Mouse (Mus musculus): ENCODE results near the gene Dusp2. TPM values are rescaled to one million over a fixed set of nuclear protein-coding genes. Genes with fewer than 3 reads are reported as not detected.

The Dusp2 gene
- polyA plus RNA-seq, 1 experiment from 2014 or later: 3.6 TPM

GRCm38 (mm10) chr2:127304609-127305210, 31.2 kb upstream of the Dusp2 start:
- DNase-seq (ENCODE audit: low spot score) (no peak), ATAC-seq (no peak)
- no peaks in the 10 kb centered on the region for H3K27me3 ChIP-seq (replicated peaks; ENCODE audit: insufficient read depth, low read length)
- no peaks in the 10 kb centered on the region for H3K36me3 ChIP-seq (ENCODE audit: insufficient read depth, low read length)
- no peaks in the 10 kb centered on the region for H3K4me1 ChIP-seq (ENCODE audit: insufficient read depth, low read depth, low read length)
- no peak overlapping the region for H3K4me3 ChIP-seq (ENCODE audit: low read depth, low read length)
- no peaks in the 10 kb centered on the region for H3K9me3 ChIP-seq (ENCODE audit: low read length)
- H3K9ac ChIP-seq (replicated peaks; ENCODE audit: low read depth): no peak overlapping the region
- no peak for TF ChIP-seq EP300 (IDR thresholded peaks at IDR 0.05)
- TF ChIP-seq CTCF (IDR thresholded peaks at IDR 0.05): no peak
- H3K4me2 ChIP-seq (replicated peaks; ENCODE audit: low read depth, low read length): no peak overlapping the region
- 86% methylated on average over 3 of the region's 3 CpGs for WGBS
- no peak overlapping the region for H3K27ac ChIP-seq (ENCODE audit: low read length)

GRCm38 (mm10) chr2:127306123-127306522, 29.8 kb upstream of the Dusp2 start:
- DNase-seq (ENCODE audit: low spot score) (no peak), ATAC-seq (no peak)
- Histone ChIP-seq H3K9ac (replicated peaks; ENCODE audit: low read depth) (no peak overlapping the region), H3K4me2 (replicated peaks; ENCODE audit: low read depth, low read length) (no peak overlapping the region), H3K36me3 (ENCODE audit: insufficient read depth, low read length) (no peaks in the 10 kb centered on the region), H3K9me3 (ENCODE audit: low read length) (no peaks in the 10 kb centered on the region), H3K4me1 (ENCODE audit: insufficient read depth, low read depth, low read length) (no peaks in the 10 kb centered on the region), H3K4me3 (ENCODE audit: low read depth, low read length) (no peak overlapping the region), H3K27me3 (replicated peaks; ENCODE audit: insufficient read depth, low read length) (no peaks in the 10 kb centered on the region), H3K27ac (ENCODE audit: low read length) (no peak overlapping the region)
- TF ChIP-seq CTCF (IDR thresholded peaks at IDR 0.05): peak; percentile 46
- TF ChIP-seq EP300 (IDR thresholded peaks at IDR 0.05): no peak

DNA sequence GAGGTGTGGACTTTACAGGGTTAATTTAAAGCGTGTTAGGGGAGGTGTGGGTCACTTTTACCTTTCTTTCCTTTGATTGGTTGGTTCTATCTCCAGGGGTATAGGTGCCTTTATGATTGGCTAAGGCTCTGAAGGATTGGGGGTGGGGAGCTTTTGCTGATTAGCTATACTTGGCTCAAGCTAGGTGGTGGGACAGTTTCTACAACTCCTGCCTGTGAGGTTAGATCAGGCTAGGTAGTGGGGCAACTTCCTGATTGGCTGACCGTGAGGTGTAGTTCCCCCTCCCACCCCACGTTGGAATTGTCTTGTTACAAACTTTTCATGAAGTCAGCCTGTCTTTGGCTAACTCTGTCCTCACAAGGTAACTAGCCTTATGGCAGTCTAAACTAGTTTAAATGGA, 28.8 kb upstream of the Dusp2 start:
- H3K9ac ChIP-seq (replicated peaks; ENCODE audit: low read depth): no peak overlapping the region
- WGBS: 35% methylated on average over 3 of the region's 3 CpGs
- H3K27me3 ChIP-seq (replicated peaks; ENCODE audit: insufficient read depth, low read length): no peaks in the 10 kb centered on the region
- no peak overlapping the region for H3K4me2 ChIP-seq (replicated peaks; ENCODE audit: low read depth, low read length)
- no peak overlapping the region for H3K4me3 ChIP-seq (ENCODE audit: low read depth, low read length)
- no peaks in the 10 kb centered on the region for H3K4me1 ChIP-seq (ENCODE audit: insufficient read depth, low read depth, low read length)
- no peaks in the 10 kb centered on the region for H3K9me3 ChIP-seq (ENCODE audit: low read length)
- no peak overlapping the region for H3K27ac ChIP-seq (ENCODE audit: low read length)
- DNase-seq (ENCODE audit: low spot score) (no peak), ATAC-seq (no peak)
- H3K36me3 ChIP-seq (ENCODE audit: insufficient read depth, low read length): no peaks in the 10 kb centered on the region
- TF ChIP-seq EP300 (IDR thresholded peaks at IDR 0.05) (no peak), CTCF (IDR thresholded peaks at IDR 0.05) (no peak)

DNA sequence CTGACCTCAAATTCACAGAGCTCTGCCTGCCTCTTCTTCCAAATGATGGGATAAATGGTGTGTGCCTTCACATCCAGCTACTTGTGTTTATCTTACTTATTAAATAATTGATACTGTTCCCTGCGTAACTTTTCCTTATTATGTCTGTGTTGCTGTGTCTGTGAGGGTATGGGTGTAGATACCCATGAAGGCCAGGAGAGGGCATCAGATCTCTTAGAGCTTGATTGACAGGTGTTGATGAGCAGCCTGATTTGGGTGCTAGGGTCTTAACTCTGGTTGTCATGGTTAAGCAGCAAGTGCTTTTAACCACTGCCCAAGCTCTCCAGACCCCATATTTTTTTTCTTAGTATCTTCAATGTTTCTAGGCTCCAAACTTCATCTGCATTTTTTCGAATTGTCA, 27.3 kb upstream of the Dusp2 start:
- Histone ChIP-seq H3K9ac (replicated peaks; ENCODE audit: low read depth) (no peak overlapping the region), H3K9me3 (ENCODE audit: low read length) (no peaks in the 10 kb centered on the region), H3K27me3 (replicated peaks; ENCODE audit: insufficient read depth, low read length) (no peaks in the 10 kb centered on the region), H3K27ac (ENCODE audit: low read length) (no peak overlapping the region), H3K4me1 (ENCODE audit: insufficient read depth, low read depth, low read length) (no peaks in the 10 kb centered on the region), H3K4me3 (ENCODE audit: low read depth, low read length) (no peak overlapping the region), H3K36me3 (ENCODE audit: insufficient read depth, low read length) (no peaks in the 10 kb centered on the region), H3K4me2 (replicated peaks; ENCODE audit: low read depth, low read length) (no peak overlapping the region)
- peak; percentile 53 for DNase-seq (ENCODE audit: low spot score)
- ATAC-seq: no peak
- no peak for TF ChIP-seq EP300 (IDR thresholded peaks at IDR 0.05)
- peak; percentile 69 for TF ChIP-seq CTCF (IDR thresholded peaks at IDR 0.05)
- WGBS: 92% methylated on average over 2 of the region's 2 CpGs

- ATAC-seq (no peak), DNase-seq (ENCODE audit: low spot score) (no peak)
- Histone ChIP-seq H3K36me3 (ENCODE audit: insufficient read depth, low read length) (no peaks in the 10 kb centered on the region), H3K4me3 (ENCODE audit: low read depth, low read length) (no peak overlapping the region), H3K27ac (ENCODE audit: low read length) (no peak overlapping the region), H3K9me3 (ENCODE audit: low read length) (no peaks in the 10 kb centered on the region), H3K27me3 (replicated peaks; ENCODE audit: insufficient read depth, low read length) (no peaks in the 10 kb centered on the region), H3K4me1 (ENCODE audit: insufficient read depth, low read depth, low read length) (no peaks in the 10 kb centered on the region), H3K9ac (replicated peaks; ENCODE audit: low read depth) (no peak overlapping the region), H3K4me2 (replicated peaks; ENCODE audit: low read depth, low read length) (no peak overlapping the region)
- TF ChIP-seq CTCF (IDR thresholded peaks at IDR 0.05) (no peak), EP300 (IDR thresholded peaks at IDR 0.05) (no peak)
- WGBS: 44% methylated on average over 2 of the region's 2 CpGs
Observed at GRCm38 (mm10) chr2:127310246-127310645, 25.7 kb upstream of the Dusp2 start.

DNA sequence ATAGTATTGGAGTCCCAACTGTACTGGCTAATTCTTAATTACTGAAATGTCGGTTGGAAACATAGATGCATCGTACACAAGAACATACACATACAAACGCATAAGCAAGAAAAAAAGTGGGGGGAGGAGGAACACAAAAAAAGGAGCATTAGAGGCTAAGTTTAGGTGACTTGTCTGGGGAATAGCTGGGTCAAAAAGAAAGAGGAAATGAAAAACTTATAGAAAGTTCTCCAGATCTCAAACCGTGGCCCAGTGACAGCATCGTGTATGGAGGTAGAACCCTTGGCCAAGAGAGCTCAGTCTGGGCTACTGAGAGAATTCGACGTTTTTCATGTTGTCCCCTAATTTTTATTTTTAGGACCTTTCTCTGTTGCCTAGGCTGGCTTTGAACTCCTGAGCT, 25.3 kb upstream of the Dusp2 start:
- WGBS: 91% methylated on average over 7 of the region's 7 CpGs
- Histone ChIP-seq H3K9me3 (ENCODE audit: low read length) (no peaks in the 10 kb centered on the region), H3K4me1 (ENCODE audit: insufficient read depth, low read depth, low read length) (no peaks in the 10 kb centered on the region), H3K27ac (ENCODE audit: low read length) (no peak overlapping the region), H3K4me2 (replicated peaks; ENCODE audit: low read depth, low read length) (no peak overlapping the region), H3K27me3 (replicated peaks; ENCODE audit: insufficient read depth, low read length) (no peaks in the 10 kb centered on the region), H3K4me3 (ENCODE audit: low read depth, low read length) (no peak overlapping the region), H3K36me3 (ENCODE audit: insufficient read depth, low read length) (no peaks in the 10 kb centered on the region), H3K9ac (replicated peaks; ENCODE audit: low read depth) (no peak overlapping the region)
- ATAC-seq (no peak), DNase-seq (ENCODE audit: low spot score) (no peak)
- TF ChIP-seq CTCF (IDR thresholded peaks at IDR 0.05) (no peak), EP300 (IDR thresholded peaks at IDR 0.05) (no peak)

DNA sequence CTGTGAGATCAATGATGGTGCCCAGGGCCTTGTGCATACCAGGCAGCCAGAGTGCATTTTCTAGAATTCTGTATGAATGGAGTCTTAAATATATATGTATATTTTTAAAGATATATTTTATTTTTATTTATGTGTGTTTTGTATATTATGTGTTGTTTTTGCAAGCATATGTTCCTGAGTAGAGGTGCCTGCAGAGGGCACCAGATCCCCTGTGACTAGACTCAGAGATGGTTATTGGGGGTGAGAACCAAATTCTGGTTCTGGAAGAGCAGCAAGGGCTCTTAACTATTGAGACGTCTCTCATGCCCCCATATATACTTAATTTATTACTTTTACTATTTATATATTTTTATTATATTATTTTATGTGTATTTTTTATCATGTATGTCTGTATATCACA, 24.8 kb upstream of the Dusp2 start:
- 82% methylated on average over 1 of the region's 1 CpGs for WGBS
- H3K27me3 ChIP-seq (replicated peaks; ENCODE audit: insufficient read depth, low read length): no peaks in the 10 kb centered on the region

More for the DNA sequence above, 24.8 kb upstream of the Dusp2 start:
- Histone ChIP-seq H3K4me2 (replicated peaks; ENCODE audit: low read depth, low read length) (no peak overlapping the region), H3K4me1 (ENCODE audit: insufficient read depth, low read depth, low read length) (no peaks in the 10 kb centered on the region), H3K27ac (ENCODE audit: low read length) (no peak overlapping the region), H3K4me3 (ENCODE audit: low read depth, low read length) (no peak overlapping the region), H3K36me3 (ENCODE audit: insufficient read depth, low read length) (no peaks in the 10 kb centered on the region), H3K9me3 (ENCODE audit: low read length) (no peaks in the 10 kb centered on the region), H3K9ac (replicated peaks; ENCODE audit: low read depth) (no peak overlapping the region)
- ATAC-seq (no peak), DNase-seq (ENCODE audit: low spot score) (no peak)
- TF ChIP-seq CTCF (IDR thresholded peaks at IDR 0.05) (no peak), EP300 (IDR thresholded peaks at IDR 0.05) (no peak)
